Mouse (Mus musculus) midbrain, postnatal 0 days (tissue): ENCODE data around the gene Cd79a. TPM values are rescaled to one million over a fixed set of nuclear protein-coding genes. Genes with fewer than 3 reads are reported as not detected.
A peak's percentile ranks its signal among the peaks of the same experiment; 100 is the strongest.

Source experiments
- ATAC-seq: fragments of 200-750 bp; cut with Nextera tagmentation; 2 replicates; pipeline ENCODE4 v1.8.0; 2017; ENCODE audit warnings: moderate number of reproducible peaks, mild to moderate bottlenecking, moderate TSS enrichment, moderate library complexity; ENCODE audit not compliant: low FRiP score
- DNase-seq: peaks from one replicate; pipeline ENCODE4 v3.0.0-alpha.2; 2015; ENCODE audit warnings: low spot score
- H3K27ac ChIP-seq: fragments of 300-500 bp; sonication (generic); 2 replicates; pipeline ENCODE4 v1.5.1; 2014; ENCODE audit warnings: low read depth, mild to moderate bottlenecking, low read length, mixed read lengths
- H3K27me3 ChIP-seq: fragments of 300-500 bp; sonication (generic); 2 replicates; pipeline ENCODE4 v1.6.1; 2014; ENCODE audit warnings: low read length, control low read depth, mixed read lengths; ENCODE audit not compliant: insufficient read depth
- H3K36me3 ChIP-seq: fragments of 300-500 bp; sonication (generic); 2 replicates; pipeline ENCODE4 v1.6.1; 2014; ENCODE audit warnings: low read length, control low read depth, mixed read lengths; ENCODE audit not compliant: insufficient read depth
- H3K4me1 ChIP-seq: fragments of 300-500 bp; sonication (generic); 2 replicates; pipeline ENCODE4 v1.6.1; 2014; ENCODE audit warnings: mild to moderate bottlenecking, control low read depth, antibody characterized with exemption, low read length, mixed read lengths; ENCODE audit not compliant: insufficient read depth
- H3K4me2 ChIP-seq: fragments of 300-500 bp; sonication (generic); 2 replicates; pipeline ENCODE4 v1.6.1; 2014; ENCODE audit warnings: low read depth, mild to moderate bottlenecking, low read length, mixed read lengths; ENCODE audit not compliant: poor library complexity, severe bottlenecking
- H3K4me3 ChIP-seq: fragments of 300-500 bp; sonication (generic); 2 replicates; pipeline ENCODE4 v1.5.1; 2014; ENCODE audit warnings: low read depth, mild to moderate bottlenecking, low read length, moderate library complexity
- H3K9ac ChIP-seq: fragments of 300-500 bp; sonication (generic); replicated peaks from 2 replicates; pipeline ENCODE4 v1.6.1; 2014; ENCODE audit warnings: mild to moderate bottlenecking, low read length, moderate library complexity, mixed read lengths; ENCODE audit not compliant: poor library complexity, severe bottlenecking
- H3K9me3 ChIP-seq: fragments of 300-500 bp; sonication (generic); 2 replicates; pipeline ENCODE4 v1.6.1; 2016; ENCODE audit warnings: low read length, control low read depth
- CTCF ChIP-seq: IDR thresholded peaks from 2 replicates; pipeline ENCODE4 v1.5.1; 2016; ENCODE audit warnings: antibody characterized with exemption, mild to moderate bottlenecking
- WGBS: fragments of 180-500 bp; shearing (Covaris S2); extraction: QIAGEN DNeasy Blood & Tissue Kit; methylation state at CpG from one replicate; pipeline ENCODE4 v1.1.7; 2014; 5-methylcytosine and 5-hydroxymethylcytosine counted together
- polyA plus RNA-seq: library from polyadenylated mRNA; unstranded; fragments of >200 nt; fragmentation: Nextera tagmentation; extraction: Ambion mirVana; gene quantifications from 2 replicates; pipeline ENCODE4 v1.2.1, GENCODE M21; 2015
- total RNA-seq: library from RNA; depleted of rRNA; stranded (reverse); fragments of >200 nt; gene quantifications from 2 replicates; pipeline ENCODE4 v1.2.3, GENCODE M21; 2014

Gene Cd79a
- total and polyA plus RNA-seq, 2 experiments from 2014 or later: 0.27 to 0.85 TPM

DNA sequence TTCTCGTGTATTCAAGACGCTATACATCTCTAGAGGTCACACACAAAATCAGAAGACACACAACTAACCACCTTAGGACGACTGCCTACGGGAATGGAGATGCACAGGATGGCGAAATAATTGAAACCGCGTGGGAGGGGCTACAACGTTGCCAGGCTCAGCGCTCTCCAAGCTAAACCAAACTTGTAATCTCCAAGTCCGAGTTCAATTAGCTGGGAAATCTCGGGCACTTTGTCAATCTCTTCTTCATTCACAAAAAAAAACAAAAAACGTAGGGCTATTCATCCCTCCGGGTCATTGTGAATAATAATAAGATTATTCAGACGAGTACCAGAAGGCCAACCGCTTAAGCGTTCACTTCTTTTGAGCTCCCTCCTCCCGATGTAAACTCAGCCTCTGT is 28.1 kb upstream of the Cd79a start:
- TF ChIP-seq CTCF: no peak
- WGBS: 35% methylated on average over 17 of the region's 17 CpGs
- H3K27me3 ChIP-seq: no peaks in the 10 kb centered on the region
- no peak overlapping the region for H3K27ac ChIP-seq
- DNase-seq (no peak), ATAC-seq (no peak)
- no peaks in the 10 kb centered on the region for H3K4me1 ChIP-seq
- no peaks in the 10 kb centered on the region for H3K36me3 ChIP-seq
- no peak overlapping the region for H3K4me3 ChIP-seq
- no peak overlapping the region for H3K4me2 ChIP-seq
- H3K9ac ChIP-seq: no peak overlapping the region
- no peaks in the 10 kb centered on the region for H3K9me3 ChIP-seq

- Histone ChIP-seq H3K36me3 (no peaks in the 10 kb centered on the region), H3K9me3 (no peaks in the 10 kb centered on the region), H3K4me3 (no peak within 1 kb of the TSS), H3K4me1 (no peaks in the 10 kb centered on the region), H3K27me3 (no peaks in the 10 kb centered on the region), H3K9ac (no peak within 1 kb of the TSS), H3K4me2 (no peak within 1 kb of the TSS), H3K27ac (no peak within 1 kb of the TSS)
- WGBS: 51% methylated on average over 40 of the region's 41 CpGs
- no peak for TF ChIP-seq CTCF
- DNase-seq: no peak
- peak; percentile 51 for ATAC-seq
Observed at GRCm38 (mm10) chr7:24869532-24870165, 27.5 kb upstream of the Cd79a start, which contains the start of the genes Lypd4 and Dmrtc2. TSS of gene Lypd4 (minus strand) at chr7:24869941. TSS of gene Dmrtc2 (plus strand) at chr7:24870057.

DNA sequence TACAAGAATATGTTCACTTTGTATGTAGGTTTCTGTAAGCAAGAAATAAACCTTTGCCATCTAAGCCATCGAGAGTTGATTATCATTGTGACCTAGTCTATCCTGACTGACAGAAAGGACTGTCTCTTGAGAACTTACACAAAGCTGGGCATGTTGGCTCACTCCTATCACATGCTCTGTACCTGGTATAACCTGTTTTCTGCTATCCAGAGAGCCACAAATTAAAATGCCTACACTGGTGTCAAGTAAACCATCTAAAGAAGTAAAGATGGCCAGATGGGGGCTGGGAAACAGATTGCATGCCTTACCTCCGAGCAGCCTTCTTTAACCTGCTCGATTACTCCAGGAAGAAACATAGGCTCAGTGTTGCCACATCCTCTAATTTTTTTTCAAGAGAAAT is 19.6 kb upstream of the Cd79a start:
- H3K4me1 ChIP-seq: no peaks in the 10 kb centered on the region
- H3K4me3 ChIP-seq: no peak overlapping the region
- WGBS: 87% methylated on average over 3 of the region's 3 CpGs
- H3K4me2 ChIP-seq: no peak overlapping the region
- no peak for ATAC-seq
- no peaks in the 10 kb centered on the region for H3K9me3 ChIP-seq
- no peak for DNase-seq
- H3K36me3 ChIP-seq: no peaks in the 10 kb centered on the region
- no peak overlapping the region for H3K9ac ChIP-seq
- no peaks in the 10 kb centered on the region for H3K27me3 ChIP-seq
- no peak overlapping the region for H3K27ac ChIP-seq
- no peak for TF ChIP-seq CTCF

DNA sequence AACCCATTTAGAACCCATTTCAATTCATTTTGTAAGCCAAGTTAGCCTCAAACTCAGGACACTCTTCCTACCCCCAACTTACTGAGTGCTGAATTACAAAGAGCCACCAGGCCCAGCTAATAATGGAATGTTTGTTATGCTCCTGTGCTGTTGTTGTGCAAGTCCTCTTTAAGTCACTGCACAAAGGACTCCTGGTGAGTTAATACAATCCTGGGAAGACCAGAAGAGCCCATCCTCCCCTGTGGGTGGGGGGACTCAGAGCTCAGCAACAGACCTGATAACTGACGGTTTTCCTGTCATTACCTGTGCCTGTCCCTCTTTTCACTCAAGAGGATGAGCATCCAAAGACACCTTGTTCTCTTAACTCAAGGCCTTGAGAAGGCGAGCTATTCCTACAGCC is 17.6 kb upstream of the Cd79a start:
- ATAC-seq (no peak), DNase-seq (no peak)
- H3K4me3 ChIP-seq: no peak overlapping the region
- H3K27me3 ChIP-seq: no peaks in the 10 kb centered on the region
- H3K4me2 ChIP-seq: no peak overlapping the region
- H3K4me1 ChIP-seq: no peaks in the 10 kb centered on the region
- TF ChIP-seq CTCF: no peak
- WGBS: 13% methylated on average over 2 of the region's 2 CpGs
- no peak overlapping the region for H3K27ac ChIP-seq
- no peaks in the 10 kb centered on the region for H3K9me3 ChIP-seq
- H3K9ac ChIP-seq: no peak overlapping the region
- H3K36me3 ChIP-seq: no peaks in the 10 kb centered on the region

DNA sequence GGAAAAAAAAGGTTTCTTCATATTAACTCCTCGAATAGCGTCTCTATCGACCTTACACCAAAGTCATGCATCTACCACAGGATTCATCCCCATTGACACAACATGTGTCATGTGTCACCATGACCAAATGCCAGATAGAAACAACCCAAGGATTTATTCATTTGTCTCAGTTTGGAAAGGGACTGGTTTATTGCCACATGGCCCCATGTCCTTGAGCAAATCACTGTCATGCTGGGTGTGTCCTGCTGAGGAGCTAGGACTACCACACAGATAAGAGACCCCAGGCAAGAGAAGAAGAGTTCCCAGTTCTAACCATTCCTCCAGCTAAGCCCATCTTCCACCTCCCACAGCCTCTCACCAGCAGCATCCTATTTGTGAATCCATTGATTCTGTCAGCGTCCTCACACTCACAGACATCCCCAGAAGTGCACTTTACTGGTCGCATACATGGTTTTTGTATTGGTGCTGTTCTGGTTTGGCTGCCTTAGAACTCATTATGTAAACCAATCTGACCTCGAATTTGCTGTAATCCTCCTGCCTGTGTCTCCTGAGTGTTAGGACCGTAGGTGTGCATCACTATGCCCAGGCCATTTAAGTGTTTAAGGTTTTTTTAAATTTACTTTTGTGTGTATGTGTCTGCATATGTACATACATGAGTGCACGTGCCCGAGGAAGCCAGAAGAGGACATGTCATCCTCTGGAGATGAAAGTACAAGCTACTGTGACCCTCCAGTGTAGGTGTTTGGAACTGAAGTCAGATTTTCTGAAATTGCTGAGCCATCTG is 14.6 kb upstream of the Cd79a start:
- Histone ChIP-seq H3K27ac (no peak overlapping the region), H3K4me3 (no peak overlapping the region), H3K27me3 (no peaks in the 10 kb centered on the region), H3K36me3 (peaks cover 7% of the 10 kb centered on the region), H3K9me3 (no peaks in the 10 kb centered on the region), H3K4me1 (peaks cover 9% of the 10 kb centered on the region), H3K9ac (no peak overlapping the region), H3K4me2 (no peak overlapping the region)
- DNase-seq: no peak
- TF ChIP-seq CTCF: no peak
- no peak for ATAC-seq
- WGBS: 91% methylated on average over 9 of the region's 9 CpGs
